Mouse (Mus musculus): Measurements from ENCODE around the gene Cttnbp2. TPM values are rescaled to one million over a fixed set of nuclear protein-coding genes. Genes with fewer than 3 reads are reported as not detected.

The Cttnbp2 gene
- polyA plus RNA-seq, 1 experiment, result not detected

DNA sequence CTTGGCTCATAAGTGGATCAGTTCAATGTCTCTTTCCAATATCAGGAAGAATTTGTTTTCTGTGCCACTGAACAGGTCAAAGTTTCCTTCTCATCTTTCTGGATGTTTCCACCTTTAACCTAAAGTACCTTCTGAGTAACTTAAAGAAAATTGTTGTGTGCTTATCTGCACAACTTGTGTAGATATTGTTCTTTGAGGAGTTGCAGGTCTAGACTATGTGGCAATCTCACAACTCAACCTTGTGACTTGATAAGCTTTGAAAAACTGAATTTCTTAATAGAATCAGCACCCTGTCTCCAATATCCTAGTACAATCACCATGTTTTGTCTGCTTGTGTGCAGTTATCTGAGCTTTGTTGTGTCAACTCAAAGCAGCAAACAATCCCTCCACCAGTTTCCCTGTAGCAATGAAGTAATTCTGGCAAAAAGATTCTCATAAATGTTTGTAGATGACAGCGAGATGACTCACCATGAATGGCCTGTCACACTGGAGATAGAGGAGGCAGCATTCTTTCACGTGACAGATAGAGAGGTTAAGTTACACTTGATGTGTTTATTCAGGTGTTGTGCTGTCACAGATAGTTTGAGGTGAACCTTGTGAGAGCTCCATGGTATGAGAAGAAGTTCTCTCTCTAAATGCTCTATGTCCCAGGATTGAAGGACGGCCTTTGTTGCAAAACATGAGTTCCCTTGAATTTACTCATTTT is 165.3 kb downstream of the Cttnbp2 start:
- Histone ChIP-seq H3K27ac (replicated peaks; ENCODE audit: low read depth, low read length) (no peak overlapping the region), H3K4me1 (ENCODE audit: control insufficient read depth, insufficient read depth, insufficient read length, low read length) (no peaks in the 10 kb centered on the region), H3K4me3 (ENCODE audit: insufficient read depth, low read depth, low read length) (no peak overlapping the region)

DNA sequence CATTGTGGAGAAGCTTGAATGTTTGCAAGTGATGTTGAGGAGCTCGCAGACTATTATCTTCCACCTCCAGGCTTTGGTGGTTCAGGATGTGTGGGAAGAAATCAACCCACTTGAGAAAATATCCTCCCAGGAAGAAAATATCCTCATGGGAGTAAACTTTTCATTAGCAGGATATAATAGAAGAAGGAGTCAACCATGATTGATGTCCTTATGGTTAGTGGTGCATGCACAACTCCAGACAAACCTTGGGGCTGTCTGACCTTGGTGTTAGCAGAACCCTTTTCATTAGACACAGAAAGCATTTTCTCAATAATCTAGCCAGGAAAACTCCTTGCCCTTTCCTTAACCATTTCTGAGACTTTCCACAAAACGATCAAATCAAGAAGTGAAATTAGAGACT is 170.4 kb downstream of the Cttnbp2 start:
- Histone ChIP-seq H3K27ac (replicated peaks; ENCODE audit: low read depth, low read length) (no peak overlapping the region), H3K4me1 (ENCODE audit: control insufficient read depth, insufficient read depth, insufficient read length, low read length) (no peaks in the 10 kb centered on the region)

DNA sequence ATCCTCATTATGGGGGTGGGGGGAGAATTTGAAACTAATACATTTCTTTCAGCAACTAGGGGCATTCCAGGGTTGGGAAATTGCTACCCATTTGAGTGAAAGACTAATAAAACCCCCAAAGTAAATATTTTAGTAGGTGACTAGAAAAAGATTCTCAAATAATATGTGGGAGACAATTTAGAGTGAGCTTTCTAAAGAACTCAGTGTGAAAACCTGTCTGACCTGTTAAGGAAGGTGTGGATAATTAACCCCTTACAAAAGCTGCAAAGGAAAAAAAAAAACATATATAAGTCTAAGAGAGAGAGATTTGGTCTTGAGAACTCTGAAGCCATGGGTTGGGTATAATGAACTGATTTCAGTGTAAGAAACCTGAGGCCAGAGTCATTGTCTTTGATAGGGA is 176.3 kb downstream of the Cttnbp2 start:
- Histone ChIP-seq H3K27ac (replicated peaks; ENCODE audit: low read depth, low read length) (no peak overlapping the region), H3K4me1 (ENCODE audit: control insufficient read depth, insufficient read depth, insufficient read length, low read length) (no peaks in the 10 kb centered on the region), H3K4me3 (ENCODE audit: insufficient read depth, low read depth, low read length) (no peak overlapping the region)

More for the DNA sequence above, 170.4 kb downstream of the Cttnbp2 start:
- H3K4me3 ChIP-seq (ENCODE audit: insufficient read depth, low read depth, low read length), result no peak overlapping the region

DNA sequence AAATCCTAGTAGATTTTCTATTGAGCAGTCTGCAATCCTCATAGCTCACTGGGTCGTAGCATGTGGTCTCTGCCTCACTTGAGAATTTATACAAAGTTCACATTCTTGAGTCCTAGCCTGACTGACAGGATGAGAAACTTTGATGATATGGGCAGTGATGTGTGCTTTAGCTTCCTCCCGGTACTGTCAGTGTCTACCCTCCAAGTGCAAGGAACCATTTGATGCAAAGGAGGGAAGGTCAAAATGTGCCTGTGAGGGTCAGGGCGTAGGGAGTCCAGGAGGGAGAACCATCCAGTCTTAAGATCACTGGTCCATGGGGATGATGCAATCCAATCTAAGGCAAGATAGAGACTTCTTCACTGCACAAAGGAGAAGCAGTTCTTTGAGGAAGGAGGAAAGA is 179.2 kb downstream of the Cttnbp2 start:
- Histone ChIP-seq H3K4me3 (ENCODE audit: insufficient read depth, low read depth, low read length) (no peak overlapping the region), H3K4me1 (ENCODE audit: control insufficient read depth, insufficient read depth, insufficient read length, low read length) (no peaks in the 10 kb centered on the region), H3K27ac (replicated peaks; ENCODE audit: low read depth, low read length) (no peak overlapping the region)

DNA sequence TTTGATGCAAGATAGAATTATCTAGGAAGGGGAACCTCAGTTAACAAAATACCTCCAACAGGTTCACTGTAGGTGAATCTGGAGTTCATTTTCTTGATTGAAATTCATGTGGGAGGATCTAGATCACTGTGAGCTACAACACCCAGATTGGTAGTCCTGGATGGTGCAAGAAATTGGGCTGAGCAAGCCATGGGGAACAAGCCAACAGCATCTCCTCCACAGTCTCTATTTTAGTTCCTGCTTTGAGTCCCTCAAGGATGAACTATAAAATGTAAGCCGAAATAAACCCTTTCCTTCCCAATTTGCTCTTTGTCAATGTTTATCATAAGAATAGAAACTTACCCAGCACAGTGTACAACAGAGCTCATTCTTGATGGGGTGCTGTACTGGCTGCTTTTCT is 191.7 kb downstream of the Cttnbp2 start:
- Histone ChIP-seq H3K27ac (replicated peaks; ENCODE audit: low read depth, low read length) (no peak overlapping the region), H3K4me1 (ENCODE audit: control insufficient read depth, insufficient read depth, insufficient read length, low read length) (no peaks in the 10 kb centered on the region), H3K4me3 (ENCODE audit: insufficient read depth, low read depth, low read length) (no peak overlapping the region)
